Mouse (Mus musculus) liver, embryonic 14.5 days (tissue): ENCODE data around the gene Sys1.

Source experiments
- CTCF ChIP-seq: IDR thresholded peaks from 2 replicates; pipeline ENCODE4 v1.5.1; 2016; ENCODE audit warnings: antibody characterized with exemption, low read depth, control low read depth
- EP300 ChIP-seq: IDR thresholded peaks from 2 replicates; pipeline ENCODE4 v1.6.1; 2016; ENCODE audit warnings: antibody characterized with exemption, low read depth

GRCm38 (mm10) chr2:164521841-164522240 lies 65.1 kb downstream of the Sys1 start:
- TF ChIP-seq CTCF (no peak), EP300 (no peak)
